Mouse (Mus musculus) ES-E14 (cell line): ENCODE data around the gene Gpm6a.

ENCODE experiments used
- CHD2 ChIP-seq: IDR thresholded peaks from 2 replicates; pipeline ENCODE4 v1.6.1; 2014; ENCODE audit warnings: mild to moderate bottlenecking, low read depth, low read length, inconsistent platforms
- ZC3H11A ChIP-seq: IDR thresholded peaks from 2 replicates; pipeline ENCODE4 v1.6.1; 2012; ENCODE audit warnings: low read depth, mild to moderate bottlenecking, inconsistent platforms, low read length, borderline replicate concordance
- ZNF384 ChIP-seq: IDR thresholded peaks from 2 replicates; pipeline ENCODE4 v1.6.1; 2012; ENCODE audit warnings: low read depth, low read length, inconsistent platforms

GRCm38 (mm10) chr8:55031099-55031498 lies 76.5 kb downstream of the Gpm6a start:
- TF ChIP-seq ZC3H11A (no peak), ZNF384 (no peak), CHD2 (no peak)
